Mouse (Mus musculus) B cell, adult 67 days (primary cell): Measurements from ENCODE around the gene Zscan4e. TPM values are rescaled to one million over a fixed set of nuclear protein-coding genes. Genes with fewer than 3 reads are reported as not detected.

Experiments used
- total RNA-seq, 2 experiments: library from RNA; stranded (reverse); gene quantifications; 4 replicates each; pipeline ENCODE4 v1.2.4; 2023

The Zscan4e gene
- not detected for total RNA-seq

GRCm38 (mm10) chr7:11310582-11310981 lies at the start of gene Zscan4e:
Zscan4e (minus strand) TSS chr7:11310682.

Other genes with a start within 250 kb of the Zscan4e start
- gene Zscan4-ps1, start 241.0 kb downstream of the Zscan4e start, total RNA-seq = not detected
- not detected for gene Zscan4d, start 144.5 kb downstream of the Zscan4e start, total RNA-seq
- gene Zscan4f, start 87.2 kb upstream of the Zscan4e start, total RNA-seq = not detected
- not detected for gene Zscan4-ps2, start 203.6 kb upstream of the Zscan4e start, total RNA-seq